Mouse (Mus musculus) heart, postnatal 25 days (tissue): ENCODE measurements around the gene Ift22. TPM values are rescaled to one million over a fixed set of nuclear protein-coding genes. Genes with fewer than 3 reads are reported as not detected.
A peak's percentile ranks its signal among the peaks of the same experiment; 100 is the strongest.
"Not testable (repeated sequence)": the region's sequence is repeated elsewhere in the genome, so short reads cannot be mapped to it uniquely, and the experiment has no call there.

Experiments
- DNase-seq: peaks from one replicate; pipeline ENCODE4 v3.0.0; 2022; ENCODE audit warnings: low spot score
- intact Hi-C: fragments of 180-260 bp; cut with DNase I; formaldehyde crosslinking; loops from one replicate; pipeline ENCODE4 v1.15.1; 2025
- total RNA-seq, 2 experiments: library from RNA; stranded (reverse); gene quantifications; 2 replicates each; pipeline ENCODE4 v1.2.3; 2021

The Ift22 gene
- total RNA-seq, 2 experiments from 2014 or later, result 8.8 to 8.9 TPM

DNA sequence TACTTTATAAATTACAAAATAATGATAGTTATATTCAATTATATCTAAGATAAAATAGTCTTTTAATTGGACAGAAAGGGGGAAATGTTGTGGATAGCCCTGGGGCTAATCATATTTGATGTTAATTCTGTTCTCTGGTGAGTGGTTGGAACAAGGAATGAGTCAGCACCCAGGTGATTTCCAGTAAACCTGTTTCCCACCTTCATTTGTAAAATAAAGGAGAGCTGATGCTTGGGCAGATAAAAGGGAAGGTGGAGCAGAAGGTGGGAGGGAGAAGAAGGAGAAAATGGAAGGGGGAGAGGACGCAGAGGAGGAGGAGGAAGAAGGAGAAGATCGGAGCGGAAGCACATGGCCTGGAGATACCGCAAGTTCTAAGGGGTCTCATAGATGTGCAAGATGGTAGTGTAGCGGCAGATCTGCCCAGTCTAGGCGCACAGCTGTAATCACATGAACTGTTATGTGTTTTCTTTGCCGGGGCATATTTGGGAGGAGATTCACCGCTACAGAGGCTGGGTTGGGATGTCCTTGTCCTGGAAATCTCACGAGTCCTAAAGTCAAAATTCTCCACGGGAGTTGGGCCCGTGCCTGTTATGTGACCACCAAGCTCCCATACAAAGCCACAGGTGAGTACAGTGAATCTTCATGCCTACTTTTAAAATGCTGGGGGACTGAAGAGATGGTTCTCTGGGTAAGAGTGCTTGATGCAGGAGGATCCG, 33.1 kb downstream of the Ift22 start:
- no peak for DNase-seq
- intact Hi-C loops, result no loop called here

- DNase-seq, result no peak
- intact Hi-C loops, result no loop called here
Measured at GRCm38 (mm10) chr5:136942781-136943180, 34.8 kb downstream of the Ift22 start.

- DNase-seq, result no peak
- intact Hi-C loops, result no loop called here
Measured at GRCm38 (mm10) chr5:136943382-136943781, 35.4 kb downstream of the Ift22 start.

- intact Hi-C loops, result no loop called here
- DNase-seq, result no peak
Measured at GRCm38 (mm10) chr5:136945084-136945483, 37.1 kb downstream of the Ift22 start.

DNA sequence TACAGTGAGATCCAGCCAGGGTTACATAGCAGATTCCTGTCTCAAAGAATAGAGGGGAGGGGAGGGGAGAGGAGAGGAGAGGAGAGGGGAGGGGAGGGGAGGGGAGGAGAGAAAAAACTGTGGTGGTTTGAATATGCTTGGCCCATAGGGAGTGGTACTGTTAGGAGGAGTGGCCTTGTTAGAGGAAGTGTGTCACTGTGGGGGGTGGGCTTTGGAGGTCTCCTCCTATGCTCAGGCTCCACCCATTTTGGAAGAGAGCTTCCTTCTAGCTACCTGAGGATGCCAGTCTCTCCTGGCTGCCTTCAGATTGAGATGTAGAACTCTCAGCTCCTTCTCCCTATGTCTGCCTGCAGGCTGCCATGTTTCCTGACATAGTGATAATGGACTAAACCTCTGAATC, 39.9 kb downstream of the Ift22 start:
- intact Hi-C loops, result no loop called here
- no peak for DNase-seq

DNA sequence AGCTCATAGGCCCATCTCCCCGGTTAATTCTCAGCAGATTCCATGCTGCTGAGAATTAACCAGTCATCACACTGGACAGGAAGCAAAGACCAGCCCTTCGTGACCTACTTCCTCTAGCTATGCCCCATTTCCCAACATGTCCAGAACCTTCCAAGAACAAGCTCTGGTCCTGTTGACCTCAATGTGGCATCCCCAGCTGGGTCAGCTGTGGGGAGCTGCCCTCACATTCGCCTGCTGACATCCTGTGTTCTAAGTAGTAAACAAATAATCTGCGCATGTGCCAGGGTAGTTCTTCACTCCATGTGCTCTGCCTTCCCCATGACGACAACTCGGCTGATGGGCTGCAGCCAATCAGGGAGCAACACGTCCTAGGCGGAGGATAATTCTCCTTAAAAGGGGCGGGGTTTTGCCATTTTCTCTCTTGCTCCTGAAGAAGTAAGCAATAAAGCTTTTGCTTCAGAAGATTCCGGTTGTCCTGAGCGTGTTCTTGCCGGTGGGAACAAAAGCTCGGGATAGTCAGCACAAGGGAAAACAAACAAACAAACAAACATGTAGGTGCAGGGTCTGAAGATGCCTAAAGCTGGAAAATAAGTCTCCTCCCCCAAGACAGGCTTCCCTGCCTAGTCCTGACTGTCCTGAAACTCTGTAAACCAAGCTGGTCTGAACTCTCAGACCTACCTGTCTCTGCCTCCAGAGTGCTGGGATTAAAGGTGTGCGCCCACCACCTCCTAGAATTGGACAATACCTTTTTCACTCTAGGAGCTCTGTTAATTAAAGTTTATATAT, 41.8 kb downstream of the Ift22 start:
- intact Hi-C loops, DNase-seq: not testable (repeated sequence)

GRCm38 (mm10) chr5:136950521-136950920, 42.6 kb downstream of the Ift22 start:
- intact Hi-C loops, result no loop called here
- DNase-seq, result no peak

DNA sequence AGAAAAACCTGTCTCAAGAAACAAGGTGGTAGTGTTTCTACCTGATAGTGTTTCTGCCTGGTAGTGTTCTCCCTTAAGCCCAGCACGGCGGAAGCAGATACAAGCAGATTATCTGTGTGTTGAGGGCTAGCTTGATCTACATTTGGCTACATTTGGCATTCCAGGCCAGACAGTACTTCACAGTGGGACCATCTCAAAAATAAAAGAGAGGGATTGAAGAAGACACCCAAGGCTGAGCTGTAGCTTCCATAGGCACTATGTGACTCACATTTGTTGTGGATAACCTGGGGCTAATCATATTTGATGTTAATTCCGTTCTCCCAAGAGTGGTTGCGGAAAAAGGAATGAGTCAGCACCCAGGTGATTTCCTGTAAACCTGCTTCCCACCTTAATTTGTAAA, 44.2 kb downstream of the Ift22 start:
- no peak for DNase-seq
- intact Hi-C loops, result no loop called here

DNA sequence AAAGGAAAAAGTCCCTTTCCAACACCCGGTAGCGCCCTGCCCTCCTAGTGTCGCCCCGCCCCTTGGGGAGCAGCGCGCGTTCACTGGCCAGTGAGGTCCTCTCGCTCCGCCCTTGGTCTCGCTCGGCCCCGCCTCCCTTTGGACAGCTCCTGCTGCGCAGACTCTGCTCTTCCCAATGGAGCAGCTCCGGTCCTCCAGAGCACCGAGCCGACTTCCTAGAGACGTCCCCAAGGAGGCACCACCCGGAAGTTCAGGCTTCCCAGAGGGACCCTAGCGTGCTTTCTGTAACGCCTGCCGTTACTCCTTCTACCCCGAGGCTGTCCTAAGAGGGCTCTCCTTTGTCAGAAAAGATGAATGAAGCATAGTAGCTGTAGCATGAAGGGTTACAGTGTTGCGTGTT, 45.1 kb downstream of the Ift22 start, which contains the start of gene Fis1:
TSS of gene Fis1 (plus strand) at position 261 of the 400 bp plus-strand sequence.
- peak; percentile 94 for DNase-seq
- intact Hi-C loops, result no loop called here

DNA sequence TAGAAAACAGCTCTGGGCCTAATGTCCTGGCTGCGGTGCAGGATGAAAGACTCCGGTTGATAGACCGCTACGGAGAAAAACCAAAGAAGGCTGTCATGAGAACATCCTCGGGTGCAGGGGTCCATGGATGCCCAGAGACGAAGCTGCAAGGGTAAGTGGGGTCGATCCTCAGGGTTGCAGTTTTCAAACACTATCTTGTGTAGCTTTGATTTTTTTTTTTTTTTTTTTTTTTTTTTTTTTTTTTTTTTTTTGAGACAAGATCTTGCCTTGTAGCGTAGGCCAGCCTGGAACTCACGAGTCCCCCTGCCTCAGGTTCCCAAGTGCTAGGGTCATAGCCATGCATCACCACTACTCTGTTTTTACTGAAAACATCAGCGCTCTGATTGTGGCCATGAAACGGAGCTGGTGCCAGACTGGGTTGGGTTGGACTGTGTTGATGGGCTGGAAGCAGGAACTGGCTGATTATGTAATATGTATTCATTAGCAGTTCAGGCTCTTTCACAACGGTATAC, 45.5 kb downstream of the Ift22 start:
- intact Hi-C loops, result no loop called here
- peak; percentile 20 for DNase-seq

- DNase-seq, result no peak
- intact Hi-C loops, result no loop called here
Measured at GRCm38 (mm10) chr5:136955622-136956021, 47.7 kb downstream of the Ift22 start.

DNA sequence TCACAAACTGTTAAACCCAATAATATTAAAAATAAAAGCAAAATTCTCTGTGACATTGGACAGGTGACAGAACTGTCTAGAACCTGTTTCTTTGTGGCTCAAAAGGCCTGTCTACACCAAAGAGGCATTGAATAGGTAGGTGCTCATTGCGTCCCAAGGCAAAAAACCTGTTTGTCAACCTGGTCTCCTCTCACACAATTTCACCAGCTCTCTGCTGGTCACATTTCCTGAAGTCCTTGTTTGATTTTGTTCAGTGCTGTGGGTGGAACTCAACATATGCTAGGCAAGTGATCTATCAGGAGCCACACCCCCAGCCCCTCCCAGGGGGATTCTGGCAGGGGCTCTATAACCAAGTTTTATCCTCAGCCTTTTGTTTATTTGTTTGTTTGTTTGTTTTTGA, 49.3 kb downstream of the Ift22 start:
- DNase-seq, result no peak
- intact Hi-C loops, result no loop called here

- DNase-seq, result no peak
- intact Hi-C loops, result no loop called here
Measured at GRCm38 (mm10) chr5:136958991-136959605, 51.1 kb downstream of the Ift22 start.

- no peak for DNase-seq
- intact Hi-C loops, result no loop called here
Measured at GRCm38 (mm10) chr5:136960053-136960452, 52.1 kb downstream of the Ift22 start.

GRCm38 (mm10) chr5:136961334-136961982, 53.5 kb downstream of the Ift22 start:
- intact Hi-C loops, result no loop called here
- no peak for DNase-seq

GRCm38 (mm10) chr5:136961983-136962461, 54.1 kb downstream of the Ift22 start:
- intact Hi-C loops, result loop anchor here (2.0 kb wide), 1 partner anchor 25 kb away; the partner anchor contains the start of gene Plod3

DNA sequence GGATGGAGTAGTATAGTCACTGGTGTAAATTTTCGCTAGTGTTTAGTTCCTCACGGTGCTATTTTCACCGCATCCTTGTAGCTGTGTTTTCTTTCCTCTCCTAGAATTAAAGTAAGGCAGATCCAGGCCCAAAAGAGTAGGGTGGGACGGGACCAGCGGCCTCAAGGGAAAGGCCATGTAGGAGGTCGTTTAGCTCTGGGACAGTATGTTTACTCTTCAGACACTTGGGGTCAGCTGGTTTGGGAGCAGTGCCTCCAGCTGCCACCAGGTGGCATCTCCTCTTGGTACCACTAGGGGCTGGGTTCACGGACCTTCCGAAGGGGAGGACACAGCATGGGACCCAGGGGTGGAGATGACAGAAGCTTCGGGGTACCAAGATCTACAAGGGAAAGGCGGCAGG, 54.6 kb downstream of the Ift22 start:
- intact Hi-C loops, result loop anchor here (2.0 kb wide), 1 partner anchor 24 kb away; the partner anchor contains the start of gene Plod3
- peak; percentile 58 for DNase-seq

More at GRCm38 (mm10) chr5:136961983-136962461, 54.1 kb downstream of the Ift22 start:
- peak; percentile 86 for DNase-seq

DNA sequence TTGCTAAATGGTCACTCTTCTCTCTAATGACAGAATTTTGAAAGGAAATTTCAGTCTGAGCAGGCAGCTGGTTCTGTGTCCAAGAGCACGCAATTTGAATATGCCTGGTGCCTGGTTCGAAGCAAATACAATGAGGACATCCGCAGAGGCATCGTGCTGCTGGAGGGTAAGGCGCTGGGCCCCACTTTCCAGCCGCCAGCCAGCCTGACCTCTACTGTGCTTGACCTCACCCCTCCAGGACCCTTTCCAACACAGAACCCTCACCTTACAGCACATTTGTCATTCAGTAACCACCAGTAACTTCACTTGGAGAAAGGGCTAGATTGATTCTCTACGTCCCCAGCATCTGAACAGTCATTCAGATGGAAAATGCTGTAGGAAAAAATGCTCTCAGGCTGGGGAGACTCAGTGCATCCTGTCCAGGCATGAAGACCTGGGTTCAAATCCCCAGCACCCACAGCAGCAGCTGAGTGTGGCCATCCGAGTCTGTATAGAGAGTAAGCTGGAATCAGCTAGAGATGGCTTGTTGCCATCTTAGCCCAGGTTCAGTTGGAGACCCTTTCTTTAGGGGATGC, 55.1 kb downstream of the Ift22 start:
- DNase-seq, result no peak
- intact Hi-C loops, result loop anchor here (2.0 kb wide), 1 partner anchor 24 kb away; the partner anchor contains the start of gene Plod3
